Mouse (Mus musculus): ENCODE results near the gene Atrnl1. TPM values are rescaled to one million over a fixed set of nuclear protein-coding genes. Genes with fewer than 3 reads are reported as not detected.
A peak's percentile ranks its signal among the peaks of the same experiment; 100 is the strongest.

Gene Atrnl1
- polyA plus RNA-seq, 1 experiment from 2014 or later, result 4.0 TPM

- peaks cover 35% of the 10 kb centered on the region for H3K4me1 ChIP-seq
- H3K27ac ChIP-seq, result no peak overlapping the region
- no peak overlapping the region for H3K4me3 ChIP-seq
- peaks cover 4% of the 10 kb centered on the region; the same call in 1 of the 2 replicates for H3K36me3 ChIP-seq (replicated peaks)
- DNase-seq (ENCODE audit: extremely low spot score, low spot score), result no peak
- no peaks in the 10 kb centered on the region for H3K27me3 ChIP-seq (ENCODE audit: poor library complexity, severe bottlenecking)
- WGBS, result 92% methylated on average over 10 of the region's 10 CpGs
- H3K9me3 ChIP-seq, result peaks cover 4% of the 10 kb centered on the region
Measured at GRCm38 (mm10) chr19:57925681-57926080, 314.8 kb downstream of the Atrnl1 start.

- Histone ChIP-seq H3K27me3 (ENCODE audit: poor library complexity, severe bottlenecking) (no peaks in the 10 kb centered on the region), H3K9me3 (no peaks in the 10 kb centered on the region), H3K4me1 (peaks cover 35% of the 10 kb centered on the region), H3K27ac (no peak overlapping the region), H3K36me3 (replicated peaks) (no peaks in the 10 kb centered on the region), H3K4me3 (no peak overlapping the region)
- WGBS, result 92% methylated on average over 5 of the region's 5 CpGs
- DNase-seq (ENCODE audit: extremely low spot score, low spot score), result peak; percentile 51
Measured at GRCm38 (mm10) chr19:57926164-57926860, 315.5 kb downstream of the Atrnl1 start.

- Histone ChIP-seq H3K4me3 (no peak overlapping the region), H3K36me3 (replicated peaks) (no peaks in the 10 kb centered on the region), H3K4me1 (peaks cover 35% of the 10 kb centered on the region), H3K27me3 (ENCODE audit: poor library complexity, severe bottlenecking) (no peaks in the 10 kb centered on the region), H3K27ac (no peak overlapping the region), H3K9me3 (no peaks in the 10 kb centered on the region)
- no peak for DNase-seq (ENCODE audit: extremely low spot score, low spot score)
- 47% methylated on average over 10 of the region's 10 CpGs for WGBS
Measured at GRCm38 (mm10) chr19:57926941-57927471, 316.2 kb downstream of the Atrnl1 start.

GRCm38 (mm10) chr19:57927566-57928523 is 317.0 kb downstream of the Atrnl1 start:
- Histone ChIP-seq H3K27me3 (ENCODE audit: poor library complexity, severe bottlenecking) (no peaks in the 10 kb centered on the region), H3K9me3 (no peaks in the 10 kb centered on the region), H3K27ac (peak overlapping the region; percentile 40; the same call in 1 of the 2 replicates), H3K4me1 (peaks cover 35% of the 10 kb centered on the region), H3K36me3 (replicated peaks) (no peaks in the 10 kb centered on the region), H3K4me3 (no peak overlapping the region)
- 62% methylated on average over 11 of the region's 11 CpGs for WGBS
- no peak for DNase-seq (ENCODE audit: extremely low spot score, low spot score)

GRCm38 (mm10) chr19:57931626-57932025 is 320.8 kb downstream of the Atrnl1 start:
- WGBS, result 94% methylated on average over 4 of the region's 4 CpGs
- no peaks in the 10 kb centered on the region for H3K36me3 ChIP-seq (replicated peaks)

GRCm38 (mm10) chr19:57936865-57937264 is 326.0 kb downstream of the Atrnl1 start:
- no peak overlapping the region for H3K4me3 ChIP-seq
- 92% methylated on average over 3 of the region's 3 CpGs for WGBS
- DNase-seq (ENCODE audit: extremely low spot score, low spot score), result no peak
- H3K27me3 ChIP-seq (ENCODE audit: poor library complexity, severe bottlenecking), result no peaks in the 10 kb centered on the region
- no peaks in the 10 kb centered on the region for H3K9me3 ChIP-seq
- no peak overlapping the region for H3K27ac ChIP-seq
- no peaks in the 10 kb centered on the region for H3K36me3 ChIP-seq (replicated peaks)
- H3K4me1 ChIP-seq, result peaks cover 7% of the 10 kb centered on the region

More at GRCm38 (mm10) chr19:57931626-57932025, 320.8 kb downstream of the Atrnl1 start:
- Histone ChIP-seq H3K27ac (no peak overlapping the region), H3K4me1 (peaks cover 17% of the 10 kb centered on the region), H3K4me3 (no peak overlapping the region), H3K27me3 (ENCODE audit: poor library complexity, severe bottlenecking) (no peaks in the 10 kb centered on the region), H3K9me3 (no peaks in the 10 kb centered on the region)
- no peak for DNase-seq (ENCODE audit: extremely low spot score, low spot score)

- Histone ChIP-seq H3K4me1 (peaks cover 8% of the 10 kb centered on the region), H3K36me3 (replicated peaks) (no peaks in the 10 kb centered on the region), H3K9me3 (no peaks in the 10 kb centered on the region), H3K27ac (no peak overlapping the region), H3K4me3 (no peak overlapping the region), H3K27me3 (ENCODE audit: poor library complexity, severe bottlenecking) (no peaks in the 10 kb centered on the region)
- no peak for DNase-seq (ENCODE audit: extremely low spot score, low spot score)
- WGBS, result 92% methylated on average over 1 of the region's 1 CpGs
Measured at GRCm38 (mm10) chr19:57939166-57939565, 328.3 kb downstream of the Atrnl1 start.

- Histone ChIP-seq H3K27ac (no peak overlapping the region), H3K27me3 (ENCODE audit: poor library complexity, severe bottlenecking) (no peaks in the 10 kb centered on the region), H3K4me3 (no peak overlapping the region), H3K36me3 (replicated peaks) (no peaks in the 10 kb centered on the region), H3K9me3 (no peaks in the 10 kb centered on the region), H3K4me1 (peaks cover 8% of the 10 kb centered on the region)
- no peak for DNase-seq (ENCODE audit: extremely low spot score, low spot score)
- WGBS, result 73% methylated on average over 8 of the region's 8 CpGs
Measured at GRCm38 (mm10) chr19:57941529-57941928, 330.7 kb downstream of the Atrnl1 start.

- no peak overlapping the region for H3K4me3 ChIP-seq
- no peaks in the 10 kb centered on the region for H3K9me3 ChIP-seq
- H3K27ac ChIP-seq, result no peak overlapping the region
- 87% methylated on average over 14 of the region's 14 CpGs for WGBS
- DNase-seq (ENCODE audit: extremely low spot score, low spot score), result no peak
- H3K36me3 ChIP-seq (replicated peaks), result no peaks in the 10 kb centered on the region; the same call in 1 of the 2 replicates
- no peaks in the 10 kb centered on the region for H3K27me3 ChIP-seq (ENCODE audit: poor library complexity, severe bottlenecking)
- peaks cover 8% of the 10 kb centered on the region for H3K4me1 ChIP-seq
Measured at GRCm38 (mm10) chr19:57942281-57942680, 331.4 kb downstream of the Atrnl1 start.

GRCm38 (mm10) chr19:57943308-57943707 is 332.5 kb downstream of the Atrnl1 start:
- Histone ChIP-seq H3K27ac (no peak overlapping the region), H3K4me1 (peaks cover 8% of the 10 kb centered on the region), H3K4me3 (no peak overlapping the region), H3K36me3 (replicated peaks) (no peaks in the 10 kb centered on the region; the same call in 1 of the 2 replicates), H3K9me3 (no peaks in the 10 kb centered on the region), H3K27me3 (ENCODE audit: poor library complexity, severe bottlenecking) (no peaks in the 10 kb centered on the region)
- no peak for DNase-seq (ENCODE audit: extremely low spot score, low spot score)
- WGBS, result 67% methylated on average over 2 of the region's 2 CpGs

GRCm38 (mm10) chr19:57944680-57945079 is 333.8 kb downstream of the Atrnl1 start:
- H3K4me3 ChIP-seq, result no peak overlapping the region
- peaks cover 18% of the 10 kb centered on the region for H3K4me1 ChIP-seq
- no peaks in the 10 kb centered on the region for H3K27me3 ChIP-seq (ENCODE audit: poor library complexity, severe bottlenecking)
- H3K36me3 ChIP-seq (replicated peaks), result no peaks in the 10 kb centered on the region; the same call in 1 of the 2 replicates
- no peaks in the 10 kb centered on the region for H3K9me3 ChIP-seq
- WGBS, result 92% methylated on average over 6 of the region's 6 CpGs
- no peak overlapping the region for H3K27ac ChIP-seq
- DNase-seq (ENCODE audit: extremely low spot score, low spot score), result no peak

- Histone ChIP-seq H3K4me1 (peaks cover 23% of the 10 kb centered on the region), H3K36me3 (replicated peaks) (no peaks in the 10 kb centered on the region; the same call in 1 of the 2 replicates), H3K27me3 (ENCODE audit: poor library complexity, severe bottlenecking) (no peaks in the 10 kb centered on the region), H3K9me3 (no peaks in the 10 kb centered on the region), H3K27ac (no peak overlapping the region), H3K4me3 (no peak overlapping the region)
- 93% methylated on average over 4 of the region's 4 CpGs for WGBS
- DNase-seq (ENCODE audit: extremely low spot score, low spot score), result no peak
Measured at GRCm38 (mm10) chr19:57945626-57946250, 334.9 kb downstream of the Atrnl1 start.

Data from forebrain, embryonic 10.5 days (tissue).